Mouse (Mus musculus): ENCODE measurements around the gene Vsx1.

Gene Vsx1

DNA sequence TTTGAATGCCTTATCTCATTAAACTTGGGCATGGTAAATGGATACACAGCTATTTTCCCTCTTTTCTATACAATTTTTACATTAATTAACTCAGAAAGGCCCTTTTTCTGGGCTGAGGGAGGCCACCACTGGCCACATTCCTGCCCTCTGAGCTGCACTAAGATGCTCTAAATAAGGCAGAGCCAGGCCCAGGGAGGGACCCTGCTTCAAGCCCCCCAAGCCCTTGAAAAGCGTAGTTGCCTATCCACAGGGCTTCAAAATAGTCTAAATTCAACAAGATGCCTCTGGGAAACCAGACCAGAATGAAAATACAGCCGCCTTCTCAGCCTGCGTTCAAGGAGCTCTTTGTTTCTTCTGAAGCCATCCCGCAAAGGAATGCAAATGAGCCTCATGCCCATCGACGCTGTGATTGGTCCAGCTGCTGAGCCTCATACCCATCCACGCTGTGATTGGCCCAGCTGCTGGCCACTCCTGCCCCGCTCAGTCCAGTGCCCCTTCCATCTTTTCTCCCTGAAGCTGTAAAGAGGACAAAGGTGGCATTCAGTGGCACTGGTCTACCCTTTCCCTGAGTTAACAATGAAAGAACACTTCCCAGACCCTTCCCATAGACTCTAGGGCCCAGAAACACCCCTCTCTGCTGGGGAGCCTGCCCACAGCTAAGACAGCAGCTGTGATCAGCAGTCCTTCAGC lies 45.3 kb downstream of the Vsx1 start:
- DNase-seq (ENCODE audit: low spot score) = no peak

DNA sequence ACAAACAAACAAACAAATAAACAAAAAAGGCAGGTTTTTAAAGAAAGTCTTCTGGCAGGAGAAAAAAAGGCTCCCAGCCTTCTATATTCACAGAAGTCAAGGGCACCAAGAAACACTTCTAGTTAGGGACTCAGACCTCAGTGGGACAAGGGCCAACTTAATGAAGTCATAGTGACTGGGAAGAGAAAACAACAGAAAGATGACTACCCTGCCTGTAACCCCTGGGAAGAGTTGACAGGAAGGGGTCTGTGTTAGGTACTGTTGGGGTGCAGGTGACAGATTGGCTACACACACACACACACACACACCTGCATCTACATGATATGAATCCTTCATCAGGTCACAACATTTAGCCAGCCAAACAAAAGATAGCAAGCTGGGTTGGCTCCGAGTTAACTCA lies 46.0 kb downstream of the Vsx1 start:
- DNase-seq (ENCODE audit: low spot score) = no peak

DNA sequence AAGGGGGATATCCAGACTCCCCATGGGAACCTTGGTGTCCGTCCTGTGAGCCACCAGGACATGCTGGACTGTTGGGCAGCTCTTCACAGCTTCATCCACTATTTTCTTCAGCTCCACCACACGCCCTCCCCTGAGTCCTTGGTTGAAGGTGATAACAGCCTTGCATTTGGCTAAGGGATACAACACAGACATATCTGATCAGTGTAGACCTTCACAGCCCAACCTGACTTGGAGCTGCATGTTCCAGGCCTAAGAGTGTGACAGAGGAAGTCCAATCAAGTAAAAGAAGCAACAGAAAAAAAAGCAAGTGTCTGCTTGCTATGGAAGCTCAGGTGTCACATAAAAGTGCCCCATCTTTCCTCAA lies 50.8 kb downstream of the Vsx1 start:
- no peak for DNase-seq (ENCODE audit: low spot score)

DNA sequence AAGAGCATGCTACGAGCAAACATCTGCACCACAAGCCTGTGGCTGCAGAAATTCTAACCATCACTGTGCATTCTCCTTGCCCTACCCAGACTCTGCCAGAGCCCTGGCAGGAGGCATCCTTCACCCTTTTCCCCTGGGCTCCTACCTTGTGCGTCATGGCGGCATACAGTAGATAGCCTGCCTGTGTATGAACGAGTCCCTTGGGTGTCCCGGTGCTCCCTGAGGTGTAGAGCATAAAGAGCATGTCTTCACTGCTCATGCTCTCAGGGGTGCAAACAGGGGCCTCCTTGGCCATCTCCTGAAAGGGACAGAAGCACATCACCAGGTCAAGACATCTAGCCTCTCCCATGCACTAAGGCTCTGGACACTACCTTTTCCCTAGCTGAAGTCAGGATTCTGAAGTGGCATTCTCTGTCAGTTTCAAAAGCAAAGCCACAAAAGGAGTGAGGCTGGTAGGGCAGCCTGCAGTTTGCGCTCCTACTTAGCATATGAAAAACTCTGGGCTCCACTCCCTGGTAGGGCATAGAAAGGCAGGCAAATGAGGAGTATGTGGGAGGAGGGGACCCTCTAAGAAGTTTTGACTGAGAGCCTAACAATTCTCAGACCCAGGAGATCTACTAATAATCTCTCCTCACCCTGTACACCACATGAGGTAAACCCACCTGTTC lies 51.3 kb downstream of the Vsx1 start:
- DNase-seq (ENCODE audit: low spot score) = no peak

DNA sequence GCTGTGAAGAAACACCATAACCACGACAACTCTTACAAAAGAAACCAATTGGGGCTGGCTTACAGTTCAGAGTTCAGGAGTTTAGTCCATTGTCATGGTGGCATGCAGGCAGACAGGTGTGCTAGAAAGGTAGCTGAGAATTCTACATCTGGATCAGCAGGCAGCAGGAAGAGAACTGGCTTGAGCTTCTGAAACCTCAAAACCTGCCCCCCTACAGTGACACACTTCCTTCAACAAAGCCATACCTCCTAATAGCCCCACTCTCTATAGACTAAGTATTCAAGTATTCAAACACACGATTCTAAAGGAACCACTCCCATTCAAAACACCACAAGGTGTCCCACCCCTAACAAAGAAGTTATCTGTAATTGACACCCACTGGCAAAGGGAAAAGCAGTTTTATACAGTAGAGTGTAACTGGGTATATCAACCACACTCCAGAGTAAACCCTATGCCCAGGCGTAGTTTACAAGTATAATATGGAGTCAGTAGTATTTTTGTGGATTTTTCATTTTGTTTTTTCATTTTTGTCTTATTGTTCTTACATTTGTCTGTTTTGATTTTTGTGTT lies 53.2 kb downstream of the Vsx1 start:
- DNase-seq (ENCODE audit: low spot score) = no peak
